Mouse (Mus musculus): ENCODE data around the gene Smarcad1.
"Not testable (repeated sequence)": the region's sequence is repeated elsewhere in the genome, so short reads cannot be mapped to it uniquely, and the experiment has no call there.

Smarcad1 gene

DNA sequence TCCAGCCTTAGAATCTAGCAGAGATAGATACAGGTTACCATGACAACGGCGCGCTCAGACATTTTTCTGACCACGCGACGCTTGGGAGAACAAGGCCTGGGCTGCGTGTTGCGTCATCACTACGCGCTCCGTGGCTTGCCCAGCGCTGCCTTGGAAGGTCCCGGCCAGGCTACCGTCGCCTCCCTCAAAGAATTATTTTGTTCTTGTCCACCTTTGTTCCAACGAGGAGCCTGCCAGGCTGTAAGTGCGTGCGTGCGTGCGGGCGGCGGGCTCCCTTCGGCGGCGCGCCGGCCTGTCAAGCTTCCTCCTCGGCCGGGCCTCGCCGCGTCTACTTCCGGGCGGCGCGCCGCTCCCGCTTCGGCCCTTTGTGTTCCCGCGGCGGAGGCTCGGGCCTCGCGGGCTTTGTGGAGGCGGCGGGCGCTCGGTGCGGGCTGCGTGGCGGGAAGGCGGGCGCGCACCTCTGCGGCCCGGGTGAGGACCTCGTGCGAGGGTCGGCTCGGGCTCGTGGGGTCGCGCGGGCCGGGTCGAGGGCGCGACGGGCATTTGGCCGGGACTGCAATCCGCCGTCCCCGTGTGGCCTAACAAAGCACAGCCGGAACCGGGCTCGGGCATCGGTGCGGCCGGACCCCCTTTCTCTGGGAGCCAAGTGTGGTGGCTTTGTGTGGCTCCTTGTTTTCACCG is at the start of gene Smarcad1:
TSS of gene Smarcad1 (plus strand) at position 93 of the 681 bp plus-strand sequence.
- in situ Hi-C loops (cut with MboI; ENCODE audit: low sequenced_read_pairs), result no loop called here

DNA sequence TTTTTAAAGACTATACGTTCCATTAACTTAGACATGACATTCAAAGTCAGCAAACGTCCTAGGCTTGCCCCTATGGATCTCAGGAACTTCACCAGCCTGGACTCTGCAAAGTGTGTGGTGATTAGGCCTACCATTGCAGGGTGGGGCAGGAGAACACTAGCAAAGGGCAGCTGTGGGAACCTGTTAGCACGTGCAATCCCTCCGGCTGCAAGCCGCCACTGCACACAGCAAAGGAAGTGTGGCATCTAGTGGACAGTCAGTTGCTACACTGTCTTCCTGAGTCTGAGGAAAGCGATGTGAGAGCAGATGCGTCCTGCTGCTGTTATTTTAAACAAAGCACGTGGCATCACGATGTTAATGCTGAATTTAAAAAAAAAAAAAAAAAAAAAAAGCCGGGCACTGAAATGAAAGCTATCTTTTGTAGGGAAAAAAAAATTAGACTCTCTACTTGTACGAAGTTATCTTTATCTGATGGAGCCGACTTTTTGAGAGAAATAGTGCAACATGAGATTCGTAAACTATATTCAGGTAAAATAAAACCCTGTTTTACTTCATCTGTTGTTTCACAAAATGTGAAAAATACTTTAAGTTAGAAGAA is 45.5 kb upstream of the Smarcad1 start:
- in situ Hi-C loops (cut with MboI; ENCODE audit: low sequenced_read_pairs), result no loop called here

DNA sequence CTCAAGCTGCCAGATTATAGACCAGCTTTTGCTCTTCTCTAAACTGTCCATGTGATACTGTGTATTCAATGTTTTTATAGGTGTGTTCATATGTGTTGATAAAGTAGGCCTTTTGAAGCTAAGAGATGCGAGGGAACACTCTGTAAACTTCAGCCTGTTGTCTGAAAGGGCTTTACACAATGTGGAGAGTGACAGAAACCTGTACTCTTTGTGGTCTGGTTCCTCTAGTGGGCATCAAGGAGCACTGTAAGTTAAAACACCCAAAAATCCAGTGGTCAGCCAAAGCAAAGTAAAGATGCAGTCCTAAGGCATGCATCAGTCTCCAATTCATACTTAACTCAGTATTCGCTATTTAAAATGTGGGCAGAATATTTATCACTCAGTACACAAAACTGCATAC is 44.6 kb upstream of the Smarcad1 start:
- in situ Hi-C loops (cut with MboI; ENCODE audit: low sequenced_read_pairs), result no loop called here

- in situ Hi-C loops (cut with MboI; ENCODE audit: low sequenced_read_pairs), result not testable (repeated sequence)
These were observed 41.6 kb upstream of the Smarcad1 start for GRCm38 (mm10) chr6:65000757-65001156.

GRCm38 (mm10) chr6:65002196-65002595 is 40.2 kb upstream of the Smarcad1 start:
- in situ Hi-C loops (cut with MboI; ENCODE audit: low sequenced_read_pairs), result no loop called here

- in situ Hi-C loops (cut with MboI; ENCODE audit: low sequenced_read_pairs), result no loop called here
These were observed 33.5 kb upstream of the Smarcad1 start for GRCm38 (mm10) chr6:65008836-65009235.

GRCm38 (mm10) chr6:65011444-65011990 is 30.9 kb upstream of the Smarcad1 start:
- in situ Hi-C loops (cut with MboI; ENCODE audit: low sequenced_read_pairs), result no loop called here

GRCm38 (mm10) chr6:65012142-65012541 is 30.2 kb upstream of the Smarcad1 start:
- in situ Hi-C loops (cut with MboI; ENCODE audit: low sequenced_read_pairs), result no loop called here

DNA sequence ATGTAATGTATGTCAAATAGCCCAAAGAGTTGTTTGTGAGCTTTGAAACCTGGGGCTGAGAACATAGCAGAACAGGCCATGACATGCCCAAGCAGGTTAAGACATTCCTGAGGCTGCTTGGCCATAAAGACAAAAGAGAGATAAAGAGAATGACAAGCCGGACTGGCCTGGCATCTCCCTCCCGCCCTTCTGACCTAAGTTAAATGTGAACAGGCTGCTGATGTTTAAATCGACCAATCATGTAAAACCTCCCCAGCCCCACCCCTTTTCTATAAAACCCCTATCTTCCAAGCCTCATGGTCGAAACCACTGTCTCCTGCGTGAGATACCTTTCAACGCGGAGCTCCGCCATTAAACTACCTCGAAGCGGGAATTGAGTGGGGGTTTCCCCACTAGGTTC is 24.8 kb upstream of the Smarcad1 start:
- in situ Hi-C loops (cut with MboI; ENCODE audit: low sequenced_read_pairs), result no loop called here

- in situ Hi-C loops (cut with MboI; ENCODE audit: low sequenced_read_pairs), result not testable (repeated sequence)
These were observed 23.4 kb upstream of the Smarcad1 start for GRCm38 (mm10) chr6:65018966-65019365.

DNA sequence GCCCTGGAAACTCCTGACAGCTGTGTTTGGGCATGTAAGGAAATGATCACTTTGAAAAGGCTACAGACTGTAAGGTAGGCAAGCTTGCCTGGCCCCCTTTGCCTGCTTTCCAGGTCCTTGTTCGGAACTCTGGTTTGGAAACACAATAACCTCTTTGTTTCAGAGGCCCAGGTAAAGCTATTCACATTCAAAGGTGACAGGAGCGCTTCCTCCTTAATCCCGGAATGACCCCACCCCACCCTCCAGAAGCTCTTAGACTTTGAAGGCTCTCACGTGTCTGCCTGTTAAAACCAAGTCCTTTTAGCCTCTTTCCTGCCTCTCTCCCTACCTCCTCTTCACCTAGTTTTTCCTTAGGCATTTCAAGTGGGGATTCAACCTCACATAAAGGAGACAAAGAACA is 20.5 kb upstream of the Smarcad1 start:
- in situ Hi-C loops (cut with MboI; ENCODE audit: low sequenced_read_pairs), result no loop called here

DNA sequence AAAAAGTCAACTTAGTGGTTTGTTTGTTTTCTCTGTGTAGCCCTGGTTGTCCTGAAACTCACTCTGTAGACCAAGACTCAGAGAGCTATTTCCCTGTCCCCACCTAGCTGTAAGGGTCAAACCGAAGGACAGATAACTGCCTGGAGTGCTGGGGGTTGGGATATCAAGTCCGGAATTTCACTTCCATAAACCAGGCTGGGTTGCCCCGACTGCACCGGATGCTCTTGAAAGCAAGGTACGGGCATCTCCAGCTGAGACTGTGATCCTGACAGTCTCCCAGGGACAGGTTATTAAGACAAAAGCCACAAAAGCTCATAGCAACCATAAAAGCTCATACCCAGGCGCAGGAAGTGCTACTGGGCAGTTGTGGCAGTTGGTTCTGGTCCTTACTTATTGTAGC is 19.3 kb upstream of the Smarcad1 start:
- in situ Hi-C loops (cut with MboI; ENCODE audit: low sequenced_read_pairs), result no loop called here

DNA sequence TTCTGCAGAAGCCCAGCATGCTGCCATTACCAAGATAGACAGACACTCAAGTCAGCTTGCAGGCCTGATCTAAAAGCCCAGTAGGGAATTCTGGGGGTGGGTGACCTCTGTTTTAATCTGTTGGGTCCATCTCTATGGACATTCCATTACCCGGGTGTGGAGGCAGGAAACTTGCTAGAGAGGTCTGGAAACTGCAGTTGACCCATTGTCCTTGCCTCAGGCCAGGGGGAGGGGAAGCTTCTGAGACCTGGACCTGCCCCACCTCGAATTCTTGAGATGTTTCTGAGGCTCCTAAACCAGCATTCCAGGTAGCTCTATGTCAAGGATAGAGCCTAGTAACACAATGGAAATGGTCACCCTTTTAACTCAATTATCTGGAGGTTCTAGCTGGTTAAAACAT is 17.7 kb upstream of the Smarcad1 start:
- in situ Hi-C loops (cut with MboI; ENCODE audit: low sequenced_read_pairs), result no loop called here

- in situ Hi-C loops (cut with MboI; ENCODE audit: low sequenced_read_pairs), result no loop called here
These were observed 17.3 kb upstream of the Smarcad1 start for GRCm38 (mm10) chr6:65025130-65025529.

- in situ Hi-C loops (cut with MboI; ENCODE audit: low sequenced_read_pairs), result no loop called here
These were observed 7.7 kb upstream of the Smarcad1 start for GRCm38 (mm10) chr6:65034661-65035060.

- in situ Hi-C loops (cut with MboI; ENCODE audit: low sequenced_read_pairs), result no loop called here
These were observed 6.9 kb upstream of the Smarcad1 start for GRCm38 (mm10) chr6:65035469-65035868.

DNA sequence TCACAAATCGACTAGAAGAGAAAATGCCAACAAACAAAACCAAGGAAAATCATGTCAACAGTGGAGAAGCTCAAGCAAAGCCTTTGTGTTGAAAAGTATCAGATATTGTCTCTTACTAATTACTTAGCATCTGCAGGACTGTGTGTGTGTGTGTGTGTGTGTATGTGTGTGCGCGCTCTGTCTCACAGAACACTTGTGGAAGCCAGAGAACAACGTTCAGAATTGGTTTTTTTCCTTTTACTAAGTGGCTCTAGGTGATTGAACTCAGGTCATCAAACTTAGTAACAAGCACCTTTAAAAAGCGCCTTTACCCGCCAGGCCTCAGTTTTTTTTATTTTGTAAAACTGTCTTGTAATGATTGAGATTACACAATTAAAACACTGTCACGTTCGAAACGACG is 451 bp upstream of the Smarcad1 start:
- in situ Hi-C loops (cut with MboI; ENCODE audit: low sequenced_read_pairs), result no loop called here

GRCm38 (mm10) chr6:65043241-65043640 is 858 bp downstream of the Smarcad1 start:
- in situ Hi-C loops (cut with MboI; ENCODE audit: low sequenced_read_pairs), result no loop called here

- in situ Hi-C loops (cut with MboI; ENCODE audit: low sequenced_read_pairs), result no loop called here
These were observed 6.7 kb downstream of the Smarcad1 start for GRCm38 (mm10) chr6:65049100-65049499.

GRCm38 (mm10) chr6:65056620-65057019 is 14.2 kb downstream of the Smarcad1 start:
- in situ Hi-C loops (cut with MboI; ENCODE audit: low sequenced_read_pairs), result no loop called here

DNA sequence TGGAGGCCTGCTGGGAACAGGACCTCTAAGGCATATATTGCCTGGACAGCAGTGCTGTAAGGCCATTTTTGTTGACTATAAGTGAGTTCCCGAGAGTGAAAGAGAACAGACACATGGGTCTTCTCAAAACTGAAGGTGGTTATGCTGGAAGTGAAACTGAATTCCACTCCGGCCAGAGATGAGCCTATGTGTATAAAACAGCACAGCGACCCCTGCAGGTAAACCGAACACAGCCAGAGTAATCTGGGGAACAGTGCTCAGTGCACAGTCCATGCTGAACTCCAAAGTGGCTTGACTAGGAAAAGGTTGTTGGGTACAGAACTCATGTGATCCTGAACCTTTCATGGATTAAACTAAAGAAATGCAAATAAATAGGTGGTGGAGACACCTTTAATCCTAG is 14.8 kb downstream of the Smarcad1 start:
- in situ Hi-C loops (cut with MboI; ENCODE audit: low sequenced_read_pairs), result not testable (repeated sequence)

DNA sequence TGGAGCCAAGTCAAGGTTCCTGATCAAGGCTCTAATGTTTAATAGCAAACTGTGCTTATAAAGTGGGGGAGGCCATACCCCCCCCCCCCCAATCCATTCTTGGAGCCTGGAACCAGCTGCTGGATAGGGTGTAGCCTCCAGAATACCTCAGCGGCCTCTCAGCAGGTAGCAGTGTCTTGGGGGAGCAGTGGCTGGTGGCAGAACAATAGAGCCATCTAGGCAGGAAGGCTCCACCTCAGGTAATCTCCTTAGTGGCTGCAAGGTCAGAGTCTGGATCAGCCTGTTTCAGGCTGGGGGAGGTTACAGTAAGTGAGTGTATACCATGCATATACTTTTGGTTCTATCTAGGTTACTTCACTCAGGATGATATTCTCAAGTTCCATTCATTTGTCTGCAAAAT is 18.7 kb downstream of the Smarcad1 start:
- in situ Hi-C loops (cut with MboI; ENCODE audit: low sequenced_read_pairs), result no loop called here

Data from CH12F3 (cell line).